Mouse (Mus musculus): ENCODE measurements around the gene 3830406C13Rik.

DNA sequence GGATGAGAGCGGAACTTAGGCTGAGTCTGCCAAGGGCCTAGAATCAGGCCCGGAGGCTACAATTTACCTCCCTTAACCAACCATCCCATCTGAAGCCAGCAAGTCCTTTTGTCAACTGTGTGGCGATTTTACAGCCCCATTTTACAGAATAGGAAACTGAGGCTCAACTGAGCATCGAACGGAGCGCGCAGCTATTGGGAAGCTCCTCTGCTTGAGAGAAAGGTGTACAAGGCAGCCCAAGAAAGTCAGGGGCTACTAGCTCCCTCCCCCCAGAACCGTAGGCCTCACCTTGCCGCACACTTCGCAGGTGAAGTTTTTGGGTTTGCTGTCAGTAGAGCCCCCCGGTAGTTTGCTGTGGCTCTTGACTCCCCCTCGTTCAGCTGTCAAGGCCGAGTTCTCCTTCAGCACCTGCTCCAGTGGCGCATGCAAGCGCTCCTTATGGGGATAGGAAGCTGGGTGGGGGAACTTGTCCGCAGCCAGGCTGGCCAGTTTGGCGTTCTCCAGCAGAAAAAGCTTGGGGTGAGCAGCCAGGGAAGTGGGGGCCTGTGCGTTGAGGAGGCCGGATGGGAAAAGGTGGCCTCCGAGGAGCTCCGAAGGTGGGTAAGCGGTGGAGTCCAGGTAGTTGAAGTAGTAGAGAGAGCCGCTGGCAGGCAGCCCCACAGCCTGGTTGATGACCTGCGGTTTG lies 60.2 kb downstream of the 3830406C13Rik start:
- no peak for TF ChIP-seq CTCF (IDR thresholded peaks at IDR 0.05; ENCODE audit: low read depth)
- no peak for TF ChIP-seq EP300 (optimal IDR thresholded peaks at IDR 0.05)
